Mouse (Mus musculus) forebrain, embryonic 16.5 days (tissue): ENCODE measurements at regions not wholly inside any gene's neighbourhood (a gene's known extent, or its start where the extent isn't known, plus 50 kb on each side); places are given as distances from the start of the nearest gene placed in this dataset.
A peak's percentile ranks its signal among the peaks of the same experiment; 100 is the strongest.

Experiments
- ATAC-seq: fragments of 200-750 bp; cut with Nextera tagmentation; 2 replicates; pipeline ENCODE4 v1.8.0; 2017; ENCODE audit warnings: mild to moderate bottlenecking, moderate library complexity
- H3K27ac ChIP-seq: fragments of 300-500 bp; sonication (generic); 2 replicates; pipeline ENCODE4 v1.5.1; 2014; ENCODE audit warnings: low read length, control low read depth
- H3K27me3 ChIP-seq: fragments of 300-500 bp; sonication (generic); replicated peaks from 2 replicates; pipeline ENCODE4 v1.6.1; 2014; ENCODE audit warnings: low read length; ENCODE audit not compliant: control insufficient read depth, insufficient read depth
- H3K36me3 ChIP-seq: fragments of 300-500 bp; sonication (generic); 2 replicates; pipeline ENCODE4 v1.6.1; 2014; ENCODE audit not compliant: control insufficient read depth, insufficient read depth
- H3K4me1 ChIP-seq: fragments of 300-500 bp; sonication (generic); replicated peaks from 2 replicates; pipeline ENCODE4 v1.6.1; 2014; ENCODE audit warnings: low read length; ENCODE audit not compliant: control insufficient read depth, insufficient read depth
- H3K4me2 ChIP-seq: fragments of 300-500 bp; sonication (generic); 2 replicates; pipeline ENCODE4 v1.6.1; 2014; ENCODE audit warnings: mild to moderate bottlenecking, low read length, control low read depth
- H3K4me3 ChIP-seq: fragments of 300-500 bp; sonication (generic); replicated peaks from 2 replicates; pipeline ENCODE4 v1.5.1; 2014; ENCODE audit warnings: mild to moderate bottlenecking, low read length, control low read depth
- H3K9ac ChIP-seq: fragments of 300-500 bp; sonication (generic); replicated peaks from 2 replicates; pipeline ENCODE4 v1.6.1; 2014; ENCODE audit warnings: low read depth, low read length, control low read depth
- H3K9me3 ChIP-seq: fragments of 300-500 bp; sonication (generic); 2 replicates; pipeline ENCODE4 v1.6.1; 2016; ENCODE audit warnings: low read length; ENCODE audit not compliant: control insufficient read depth
- WGBS: fragments of 180-500 bp; shearing (Covaris S2); extraction: QIAGEN DNeasy Blood & Tissue Kit; methylation state at CpG from one replicate; pipeline ENCODE4 v1.1.7; 2014; 5-methylcytosine and 5-hydroxymethylcytosine counted together

- Histone ChIP-seq H3K4me1 (0 out of 2 replicates have a peak, but pooled peaks cover 3% of the 10 kb centered on the region), H3K4me2 (no peak overlapping the region), H3K9me3 (no peaks in the 10 kb centered on the region), H3K27me3 (no peaks in the 10 kb centered on the region), H3K4me3 (no peak overlapping the region), H3K9ac (no peak overlapping the region), H3K27ac (no peak overlapping the region), H3K36me3 (no peaks in the 10 kb centered on the region)
- 24% methylated on average over 3 of the region's 3 CpGs for WGBS
- ATAC-seq = peak; percentile 91
These were observed 90.2 kb upstream of the Cntn6 start for GRCm38 (mm10) chr6:104402348-104402747.

- Histone ChIP-seq H3K9ac (no peak overlapping the region), H3K4me3 (no peak overlapping the region), H3K36me3 (no peaks in the 10 kb centered on the region), H3K27ac (no peak overlapping the region), H3K4me1 (0 out of 2 replicates have a peak, but pooled peaks cover 3% of the 10 kb centered on the region), H3K9me3 (no peaks in the 10 kb centered on the region), H3K27me3 (no peaks in the 10 kb centered on the region), H3K4me2 (no peak overlapping the region)
- ATAC-seq = no peak
- 83% methylated on average over 3 of the region's 3 CpGs for WGBS
These were observed 88.6 kb upstream of the Cntn6 start for GRCm38 (mm10) chr6:104403951-104404350.

GRCm38 (mm10) chr6:104420679-104421208, 71.8 kb upstream of the Cntn6 start:
- 26% methylated on average over 6 of the region's 6 CpGs for WGBS
- H3K4me1 ChIP-seq = no peaks in the 10 kb centered on the region
- no peaks in the 10 kb centered on the region for H3K36me3 ChIP-seq
- H3K4me2 ChIP-seq = no peak overlapping the region
- peak; percentile 93 for ATAC-seq
- no peak overlapping the region for H3K9ac ChIP-seq
- no peaks in the 10 kb centered on the region for H3K27me3 ChIP-seq
- H3K4me3 ChIP-seq = no peak overlapping the region
- H3K9me3 ChIP-seq = no peaks in the 10 kb centered on the region
- no peak overlapping the region; the same call in 1 of the 2 replicates for H3K27ac ChIP-seq

- Histone ChIP-seq H3K4me2 (no peak overlapping the region), H3K27me3 (no peaks in the 10 kb centered on the region), H3K9me3 (no peaks in the 10 kb centered on the region), H3K27ac (no peak overlapping the region), H3K36me3 (no peaks in the 10 kb centered on the region), H3K9ac (no peak overlapping the region), H3K4me1 (no peaks in the 10 kb centered on the region), H3K4me3 (no peak overlapping the region)
- 29% methylated on average over 3 of the region's 3 CpGs for WGBS
- peak; percentile 40 for ATAC-seq
These were observed 54.6 kb upstream of the Cntn6 start for GRCm38 (mm10) chr6:104437991-104438390.
